ENCODE assay signal across 10 mouse cellular contexts in the genomic region with DNA sequence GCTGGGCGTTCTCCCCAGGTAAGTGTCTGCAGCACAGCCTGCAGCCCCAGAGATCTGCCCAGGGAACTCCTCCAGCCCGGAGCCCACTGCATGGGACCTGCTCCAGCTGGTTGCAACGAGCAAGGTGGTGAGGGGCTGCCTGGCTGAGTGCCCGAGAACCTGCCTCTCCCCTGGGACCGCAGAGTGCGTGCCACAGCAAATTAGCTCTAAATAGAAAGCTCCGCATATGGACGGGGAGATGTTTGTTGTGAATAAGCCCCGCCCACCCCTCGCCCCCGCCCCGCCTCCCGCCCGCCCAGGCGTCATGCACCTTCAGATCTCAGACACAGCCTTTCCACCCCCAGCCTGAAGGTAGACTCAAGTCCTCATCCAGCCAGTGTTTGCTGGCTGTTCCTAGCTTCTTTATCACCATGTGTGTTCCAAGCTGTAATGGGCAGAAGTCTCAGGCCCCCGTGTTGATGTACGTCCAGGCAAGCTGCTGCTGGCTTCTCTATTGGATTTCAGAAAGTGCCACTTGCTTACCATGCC.
A peak's percentile ranks its signal among the peaks of the same experiment; 100 is the strongest.
DNase-seq lines count a peak whose midpoint lies in the region; ATAC-seq and TF ChIP-seq lines count a peak whose summit lies in the region.
"Had no signal": no experiment of that assay in that cellular context is flagged by ENCODE, and none has a peak within 500 bp of the region (broad histone marks: within the 10 kb centered on the region; RNA-seq: fewer than 3 reads in every experiment).

No protein-coding gene starts in this region.

- ATAC-seq in liver, embryonic 12.5 days = no peak
- no peak for ATAC-seq in intestine, postnatal 0 days
- ATAC-seq in stomach, postnatal 0 days (ENCODE audit: low FRiP score, low TSS enrichment) = 0 out of 2 replicates have a peak, but pooled peaks have one; percentile 12

- peaks cover 8% of the 10 kb centered on the region; the same call in 1 of the 2 replicates for H3K4me1 ChIP-seq in liver, embryonic 12.5 days
- H3K4me1 ChIP-seq in intestine, postnatal 0 days (replicated peaks; ENCODE audit: control insufficient read depth, insufficient read depth, low read length) = no peaks in the 10 kb centered on the region
- no peaks in the 10 kb centered on the region for H3K4me1 ChIP-seq in stomach, postnatal 0 days (replicated peaks; ENCODE audit: control insufficient read depth, insufficient read depth)

- H3K27me3 ChIP-seq in liver, embryonic 12.5 days (replicated peaks) = 0 out of 2 replicates have a peak, but pooled peaks cover under 1% of the 10 kb centered on the region
- H3K27me3 ChIP-seq in intestine, postnatal 0 days (replicated peaks; ENCODE audit: control insufficient read depth, insufficient read depth, low read length) = no peaks in the 10 kb centered on the region
- H3K27me3 ChIP-seq in stomach, postnatal 0 days (ENCODE audit: control insufficient read depth, insufficient read depth, low read length) = no peaks in the 10 kb centered on the region

- no peaks in the 10 kb centered on the region for H3K9me3 ChIP-seq in liver, embryonic 12.5 days (replicated peaks)
- no peaks in the 10 kb centered on the region for H3K9me3 ChIP-seq in intestine, postnatal 0 days (ENCODE audit: control insufficient read depth)
- H3K9me3 ChIP-seq in stomach, postnatal 0 days (ENCODE audit: control insufficient read depth, low read length) = no peaks in the 10 kb centered on the region

- DNase-seq in cerebellum, postnatal 14 days = peak; percentile 28 to 41
- no peak for DNase-seq in cerebellum, adult 11-12 months
- no peak for DNase-seq in liver
- DNase-seq in stomach, postnatal 0 days (ENCODE audit: low spot score) = no peak
- DNase-seq in spleen, postnatal 10 days (ENCODE audit: low spot score in 2 of 2) = no peak
- no peak for DNase-seq in urinary bladder, postnatal 14 days (ENCODE audit: low spot score)
- DNase-seq: cerebellum, adult 11 months; lung, embryonic 14.5 days had no signal

- H3K4me2 ChIP-seq in liver, embryonic 12.5 days = peak overlapping the region; percentile 28; the same call in 1 of the 2 replicates
- peak overlapping the region; percentile 28; the same call in 1 of the 2 replicates for H3K4me2 ChIP-seq in intestine, postnatal 0 days (replicated peaks; ENCODE audit: low read depth)
- H3K4me2 ChIP-seq in stomach, postnatal 0 days (replicated peaks; ENCODE audit: low read depth) = no peak overlapping the region
- H3K4me2 ChIP-seq: lung, embryonic 14.5 days had no signal

- H3K4me3 ChIP-seq in liver, embryonic 12.5 days = no peak overlapping the region
- H3K4me3 ChIP-seq in intestine, postnatal 0 days (ENCODE audit: low read depth, low read length) = no peak overlapping the region
- H3K4me3 ChIP-seq in stomach, postnatal 0 days (ENCODE audit: low read depth, low read length) = no peak overlapping the region

- H3K36me3 ChIP-seq in liver, embryonic 12.5 days = no peaks in the 10 kb centered on the region
- H3K36me3 ChIP-seq in intestine, postnatal 0 days (ENCODE audit: control insufficient read depth, insufficient read depth) = no peaks in the 10 kb centered on the region
- no peaks in the 10 kb centered on the region for H3K36me3 ChIP-seq in stomach, postnatal 0 days (ENCODE audit: control insufficient read depth, insufficient read depth, low read length)

- TF ChIP-seq CTCF in intestine, postnatal 0 days (IDR thresholded peaks at IDR 0.05; ENCODE audit: low read depth) = no peak
- no peak for TF ChIP-seq CTCF in stomach, postnatal 0 days (IDR thresholded peaks at IDR 0.05; ENCODE audit: low read depth)

- WGBS in liver, embryonic 12.5 days (ENCODE audit: insufficient replicate concordance) = 3% methylated on average over 17 of the region's 17 CpGs
- under 1% methylated on average over 17 of the region's 17 CpGs for WGBS in intestine, postnatal 0 days
- WGBS in stomach, postnatal 0 days = 3% methylated on average over 17 of the region's 17 CpGs

- H3K27ac ChIP-seq in liver, embryonic 12.5 days = no peak overlapping the region
- no peak overlapping the region for H3K27ac ChIP-seq in intestine, postnatal 0 days (ENCODE audit: low read depth, low read length)
- no peak overlapping the region for H3K27ac ChIP-seq in stomach, postnatal 0 days (replicated peaks)

- TF ChIP-seq EP300 in stomach, postnatal 0 days (optimal IDR thresholded peaks at IDR 0.05) = no peak

- no peak overlapping the region for H3K9ac ChIP-seq in liver, embryonic 12.5 days
- H3K9ac ChIP-seq in intestine, postnatal 0 days (ENCODE audit: low read depth, low read length) = no peak overlapping the region
- no peak overlapping the region for H3K9ac ChIP-seq in stomach, postnatal 0 days (ENCODE audit: low read length)
- H3K9ac ChIP-seq: lung, embryonic 14.5 days had no signal

Comparison
In these comparisons a context has a peak if more than half of its experiments do, and no peak if none do; other contexts are left out.
1. DNase-seq: peak in cerebellum, postnatal 14 days (2 of 2); none in cerebellum, adult 11-12 months (single experiment), liver (single experiment), stomach, postnatal 0 days (single experiment), spleen, postnatal 10 days (0 of 2) and urinary bladder, postnatal 14 days (single experiment).